Mouse (Mus musculus) CH12.LX (cell line): ENCODE measurements around the gene 1700067K01Rik.

ENCODE experiments used
- CTCF ChIP-seq, 2 experiments: IDR thresholded peaks in 1 of 2; conservative IDR thresholded peaks in 1 of 2; 2 replicates each; pipeline ENCODE4 v1.5.1; 2011 to 2012; ENCODE audit warnings: low read depth in 2 of 2, low read length in 2 of 2, improper control_type of control experiment in 1 of 2, inconsistent platforms in 1 of 2, mild to moderate bottlenecking in 1 of 2, moderate library complexity in 1 of 2
- USF1 ChIP-seq: IDR thresholded peaks from 2 replicates; pipeline ENCODE4 v1.6.1; 2014; ENCODE audit warnings: low read depth, mild to moderate bottlenecking, inconsistent platforms, low read length, improper control_type of control experiment
- ZC3H11A ChIP-seq: IDR thresholded peaks from 2 replicates; pipeline ENCODE4 v1.6.1; 2012; ENCODE audit warnings: low read depth, mild to moderate bottlenecking, inconsistent platforms, low read length, improper control_type of control experiment

DNA sequence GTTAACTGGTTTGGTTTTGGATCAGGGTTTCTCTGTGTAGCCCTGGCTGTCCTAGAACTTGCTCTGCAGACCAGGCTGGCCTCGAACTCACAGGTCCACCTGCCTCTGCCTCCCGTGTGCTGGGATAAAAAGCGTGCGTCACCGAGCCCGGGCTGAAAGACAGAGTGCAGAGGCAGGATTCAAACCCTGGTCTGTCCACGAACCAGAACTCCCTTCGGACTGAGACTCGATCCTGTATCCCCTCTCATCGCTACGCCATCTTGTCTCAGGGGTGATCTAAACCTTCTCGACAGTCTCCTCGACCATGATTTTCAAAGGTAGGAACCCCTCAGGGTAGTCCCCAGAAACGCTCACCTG lies 46.6 kb upstream of the 1700067K01Rik start:
- no peak for TF ChIP-seq CTCF (conservative IDR thresholded peaks at IDR 0.05 in 1 of 2, IDR thresholded peaks at IDR 0.05 in 1 of 2; ENCODE audit: low read depth in 2 of 2, low read length in 2 of 2)
- TF ChIP-seq USF1: no peak
- TF ChIP-seq ZC3H11A: no peak
